Mouse (Mus musculus) retina, postnatal 7 days (tissue): ENCODE results near the gene Tspan2.

Experiments used
- DNase-seq: peaks from one replicate; pipeline ENCODE4 v3.0.0-alpha.2; 2012; ENCODE audit warnings: low read depth, low spot score

Tspan2 gene

GRCm38 (mm10) chr3:102733936-102734312, 405 bp upstream of the Tspan2 start:
- no peak for DNase-seq

GRCm38 (mm10) chr3:102735031-102735558, 766 bp downstream of the Tspan2 start:
- DNase-seq, result no peak

GRCm38 (mm10) chr3:102735638-102736037, 1.3 kb downstream of the Tspan2 start:
- DNase-seq, result no peak

- no peak for DNase-seq
Measured at GRCm38 (mm10) chr3:102736436-102736835, 2.1 kb downstream of the Tspan2 start.

GRCm38 (mm10) chr3:102737106-102737505, 2.8 kb downstream of the Tspan2 start:
- DNase-seq, result no peak

- DNase-seq, result no peak
Measured at GRCm38 (mm10) chr3:102738161-102738901, 4.0 kb downstream of the Tspan2 start.

GRCm38 (mm10) chr3:102738926-102739325, 4.6 kb downstream of the Tspan2 start:
- no peak for DNase-seq

GRCm38 (mm10) chr3:102742725-102743124, 8.4 kb downstream of the Tspan2 start:
- no peak for DNase-seq

GRCm38 (mm10) chr3:102743202-102743601, 8.9 kb downstream of the Tspan2 start:
- no peak for DNase-seq

- no peak for DNase-seq
Measured at GRCm38 (mm10) chr3:102743781-102744471, 9.6 kb downstream of the Tspan2 start.

- DNase-seq, result no peak
Measured at GRCm38 (mm10) chr3:102744657-102745056, 10.3 kb downstream of the Tspan2 start.

GRCm38 (mm10) chr3:102746174-102746573, 11.8 kb downstream of the Tspan2 start:
- no peak for DNase-seq

GRCm38 (mm10) chr3:102748038-102748437, 13.7 kb downstream of the Tspan2 start:
- no peak for DNase-seq

GRCm38 (mm10) chr3:102748686-102749085, 14.4 kb downstream of the Tspan2 start:
- no peak for DNase-seq

- no peak for DNase-seq
Measured at GRCm38 (mm10) chr3:102751136-102751535, 16.8 kb downstream of the Tspan2 start.

GRCm38 (mm10) chr3:102751536-102751935, 17.2 kb downstream of the Tspan2 start:
- no peak for DNase-seq

- DNase-seq, result no peak
Measured at GRCm38 (mm10) chr3:102752053-102752452, 17.7 kb downstream of the Tspan2 start.

- no peak for DNase-seq
Measured at GRCm38 (mm10) chr3:102752457-102752856, 18.1 kb downstream of the Tspan2 start.

GRCm38 (mm10) chr3:102755801-102756200, 21.5 kb downstream of the Tspan2 start:
- DNase-seq, result no peak

GRCm38 (mm10) chr3:102757019-102757418, 22.7 kb downstream of the Tspan2 start:
- no peak for DNase-seq

- no peak for DNase-seq
Measured at GRCm38 (mm10) chr3:102760236-102760635, 25.9 kb downstream of the Tspan2 start.

GRCm38 (mm10) chr3:102762388-102762787, 28.1 kb downstream of the Tspan2 start:
- no peak for DNase-seq
